Mouse (Mus musculus): ENCODE data around the gene Knstrn. TPM values are rescaled to one million over a fixed set of nuclear protein-coding genes. Genes with fewer than 3 reads are reported as not detected.

Knstrn gene
- polyA plus RNA-seq, 1 experiment from 2014 or later: 94.0 TPM

DNA sequence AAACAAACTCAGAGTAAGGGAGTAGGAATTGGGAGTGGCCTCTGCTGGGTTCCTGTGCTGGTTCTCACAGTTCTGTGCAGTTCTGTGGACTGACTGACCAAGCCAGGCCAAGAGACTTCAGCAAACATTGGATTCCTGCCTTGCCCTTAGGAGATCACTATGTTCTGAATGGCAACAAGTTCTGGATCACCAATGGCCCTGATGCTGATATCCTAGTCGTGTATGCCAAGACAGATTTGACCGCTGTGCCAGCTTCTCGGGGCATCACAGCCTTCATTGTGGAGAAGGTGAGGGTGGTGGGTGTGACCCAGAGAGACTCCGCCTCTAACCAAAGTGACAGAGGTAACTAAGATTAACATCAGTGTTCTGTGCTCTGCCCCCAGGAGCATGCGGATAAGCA, 59.2 kb downstream of the Knstrn start:
- no peak for ATAC-seq (replicated peaks; ENCODE audit: extremely low read depth, insufficient read depth, low FRiP score)
- H3K9me3 ChIP-seq (replicated peaks; ENCODE audit: control insufficient read depth, low read length): no peaks in the 10 kb centered on the region
- 92% methylated on average over 5 of the region's 5 CpGs for WGBS
- H3K4me3 ChIP-seq (ENCODE audit: low read length): no peak overlapping the region
- no peak overlapping the region for H3K9ac ChIP-seq (ENCODE audit: low read length)
- H3K4me1 ChIP-seq (ENCODE audit: control insufficient read depth, insufficient read depth, low read length): peaks cover 10% of the 10 kb centered on the region
- peaks cover 16% of the 10 kb centered on the region for H3K36me3 ChIP-seq (ENCODE audit: control insufficient read depth, insufficient read depth)
- H3K27me3 ChIP-seq (ENCODE audit: control insufficient read depth, insufficient read depth, low read length): no peaks in the 10 kb centered on the region
- no peak overlapping the region for H3K4me2 ChIP-seq (ENCODE audit: low read depth, low read length)
- no peak overlapping the region for H3K27ac ChIP-seq (ENCODE audit: low read length)

- H3K4me2 ChIP-seq (ENCODE audit: low read depth, low read length): no peak overlapping the region
- peaks cover 10% of the 10 kb centered on the region for H3K4me1 ChIP-seq (ENCODE audit: control insufficient read depth, insufficient read depth, low read length)
- WGBS: 72% methylated on average over 6 of the region's 6 CpGs
- no peak overlapping the region for H3K27ac ChIP-seq (ENCODE audit: low read length)
- no peak overlapping the region for H3K9ac ChIP-seq (ENCODE audit: low read length)
- no peaks in the 10 kb centered on the region for H3K9me3 ChIP-seq (replicated peaks; ENCODE audit: control insufficient read depth, low read length)
- no peaks in the 10 kb centered on the region for H3K27me3 ChIP-seq (ENCODE audit: control insufficient read depth, insufficient read depth, low read length)
- ATAC-seq (replicated peaks; ENCODE audit: extremely low read depth, insufficient read depth, low FRiP score): no peak
- H3K36me3 ChIP-seq (ENCODE audit: control insufficient read depth, insufficient read depth): peaks cover 16% of the 10 kb centered on the region
- H3K4me3 ChIP-seq (ENCODE audit: low read length): no peak overlapping the region
Observed at GRCm38 (mm10) chr2:118873890-118874430, 60.2 kb downstream of the Knstrn start.

DNA sequence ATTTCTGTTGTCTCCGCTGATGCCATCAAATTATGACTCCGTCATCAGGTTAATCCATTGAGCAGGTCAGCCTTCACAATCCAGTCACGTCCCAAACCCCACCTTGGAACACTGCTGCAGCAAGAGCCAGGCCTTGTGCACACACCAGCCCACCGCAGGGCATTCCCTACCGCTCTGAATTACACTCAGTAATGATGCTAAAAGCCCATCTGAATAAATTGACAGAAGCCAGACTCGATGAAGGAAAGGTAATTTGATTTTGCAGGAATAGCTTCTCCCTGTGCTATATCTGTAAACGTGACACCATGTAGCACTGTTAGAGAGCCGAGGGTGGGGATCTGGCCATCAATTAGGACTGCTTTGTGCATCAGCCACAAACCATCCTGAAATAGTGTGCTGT, 61.5 kb downstream of the Knstrn start:
- Histone ChIP-seq H3K9ac (ENCODE audit: low read length) (no peak overlapping the region), H3K27me3 (ENCODE audit: control insufficient read depth, insufficient read depth, low read length) (no peaks in the 10 kb centered on the region), H3K4me1 (ENCODE audit: control insufficient read depth, insufficient read depth, low read length) (peaks cover 10% of the 10 kb centered on the region), H3K4me3 (ENCODE audit: low read length) (no peak overlapping the region), H3K9me3 (replicated peaks; ENCODE audit: control insufficient read depth, low read length) (no peaks in the 10 kb centered on the region), H3K27ac (ENCODE audit: low read length) (no peak overlapping the region), H3K4me2 (ENCODE audit: low read depth, low read length) (no peak overlapping the region), H3K36me3 (ENCODE audit: control insufficient read depth, insufficient read depth) (peaks cover 14% of the 10 kb centered on the region)
- ATAC-seq (replicated peaks; ENCODE audit: extremely low read depth, insufficient read depth, low FRiP score): no peak
- WGBS: 92% methylated on average over 8 of the region's 8 CpGs

- H3K4me3 ChIP-seq (ENCODE audit: low read length): no peak overlapping the region
- no peaks in the 10 kb centered on the region for H3K27me3 ChIP-seq (ENCODE audit: control insufficient read depth, insufficient read depth, low read length)
- no peak overlapping the region for H3K9ac ChIP-seq (ENCODE audit: low read length)
- H3K9me3 ChIP-seq (replicated peaks; ENCODE audit: control insufficient read depth, low read length): no peaks in the 10 kb centered on the region
- no peak overlapping the region for H3K4me2 ChIP-seq (ENCODE audit: low read depth, low read length)
- 92% methylated on average over 9 of the region's 9 CpGs for WGBS
- H3K27ac ChIP-seq (ENCODE audit: low read length): no peak overlapping the region
- ATAC-seq (replicated peaks; ENCODE audit: extremely low read depth, insufficient read depth, low FRiP score): no peak
- peaks cover 10% of the 10 kb centered on the region for H3K4me1 ChIP-seq (ENCODE audit: control insufficient read depth, insufficient read depth, low read length)
- peaks cover 14% of the 10 kb centered on the region for H3K36me3 ChIP-seq (ENCODE audit: control insufficient read depth, insufficient read depth)
Observed at GRCm38 (mm10) chr2:118876453-118876852, 62.6 kb downstream of the Knstrn start.

GRCm38 (mm10) chr2:118881019-118881418, 67.2 kb downstream of the Knstrn start:
- ATAC-seq (replicated peaks; ENCODE audit: extremely low read depth, insufficient read depth, low FRiP score): no peak
- peaks cover 17% of the 10 kb centered on the region for H3K4me1 ChIP-seq (ENCODE audit: control insufficient read depth, insufficient read depth, low read length)
- no peak overlapping the region for H3K9ac ChIP-seq (ENCODE audit: low read length)
- peak overlapping the region; percentile 25; the same call in 1 of the 2 replicates for H3K27ac ChIP-seq (ENCODE audit: low read length)
- no peaks in the 10 kb centered on the region for H3K9me3 ChIP-seq (replicated peaks; ENCODE audit: control insufficient read depth, low read length)
- peaks cover 14% of the 10 kb centered on the region for H3K36me3 ChIP-seq (ENCODE audit: control insufficient read depth, insufficient read depth)
- WGBS: 63% methylated on average over 4 of the region's 4 CpGs
- H3K27me3 ChIP-seq (ENCODE audit: control insufficient read depth, insufficient read depth, low read length): peaks cover 6% of the 10 kb centered on the region; the same call in 1 of the 2 replicates
- no peak overlapping the region for H3K4me3 ChIP-seq (ENCODE audit: low read length)
- H3K4me2 ChIP-seq (ENCODE audit: low read depth, low read length): no peak overlapping the region

DNA sequence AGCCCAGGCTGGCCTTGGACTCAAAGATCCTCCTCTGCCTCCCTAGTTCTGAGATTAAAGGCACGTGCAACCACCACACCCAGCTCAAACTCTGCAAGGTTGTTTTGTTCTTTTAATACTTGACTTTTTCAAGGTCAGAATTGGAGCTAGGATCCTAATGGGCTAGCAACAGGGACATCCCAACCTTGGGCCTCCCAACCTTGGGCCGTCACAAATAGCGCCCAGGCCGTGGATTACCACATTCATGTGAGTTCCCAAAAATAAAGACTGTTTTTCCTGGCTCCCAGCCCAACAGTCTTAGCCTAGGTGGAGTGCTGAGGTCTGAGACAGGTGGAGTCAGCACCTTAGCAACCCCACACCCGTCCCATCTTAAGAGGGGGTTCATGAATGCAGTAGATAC, 68.2 kb downstream of the Knstrn start:
- H3K9ac ChIP-seq (ENCODE audit: low read length): no peak overlapping the region
- no peak for ATAC-seq (replicated peaks; ENCODE audit: extremely low read depth, insufficient read depth, low FRiP score)
- H3K4me3 ChIP-seq (ENCODE audit: low read length): no peak overlapping the region
- H3K27ac ChIP-seq (ENCODE audit: low read length): no peak overlapping the region
- no peaks in the 10 kb centered on the region for H3K9me3 ChIP-seq (replicated peaks; ENCODE audit: control insufficient read depth, low read length)
- peaks cover 10% of the 10 kb centered on the region for H3K36me3 ChIP-seq (ENCODE audit: control insufficient read depth, insufficient read depth)
- H3K27me3 ChIP-seq (ENCODE audit: control insufficient read depth, insufficient read depth, low read length): peaks cover 6% of the 10 kb centered on the region; the same call in 1 of the 2 replicates
- WGBS: 69% methylated on average over 5 of the region's 5 CpGs
- peaks cover 17% of the 10 kb centered on the region for H3K4me1 ChIP-seq (ENCODE audit: control insufficient read depth, insufficient read depth, low read length)
- no peak overlapping the region for H3K4me2 ChIP-seq (ENCODE audit: low read depth, low read length)

DNA sequence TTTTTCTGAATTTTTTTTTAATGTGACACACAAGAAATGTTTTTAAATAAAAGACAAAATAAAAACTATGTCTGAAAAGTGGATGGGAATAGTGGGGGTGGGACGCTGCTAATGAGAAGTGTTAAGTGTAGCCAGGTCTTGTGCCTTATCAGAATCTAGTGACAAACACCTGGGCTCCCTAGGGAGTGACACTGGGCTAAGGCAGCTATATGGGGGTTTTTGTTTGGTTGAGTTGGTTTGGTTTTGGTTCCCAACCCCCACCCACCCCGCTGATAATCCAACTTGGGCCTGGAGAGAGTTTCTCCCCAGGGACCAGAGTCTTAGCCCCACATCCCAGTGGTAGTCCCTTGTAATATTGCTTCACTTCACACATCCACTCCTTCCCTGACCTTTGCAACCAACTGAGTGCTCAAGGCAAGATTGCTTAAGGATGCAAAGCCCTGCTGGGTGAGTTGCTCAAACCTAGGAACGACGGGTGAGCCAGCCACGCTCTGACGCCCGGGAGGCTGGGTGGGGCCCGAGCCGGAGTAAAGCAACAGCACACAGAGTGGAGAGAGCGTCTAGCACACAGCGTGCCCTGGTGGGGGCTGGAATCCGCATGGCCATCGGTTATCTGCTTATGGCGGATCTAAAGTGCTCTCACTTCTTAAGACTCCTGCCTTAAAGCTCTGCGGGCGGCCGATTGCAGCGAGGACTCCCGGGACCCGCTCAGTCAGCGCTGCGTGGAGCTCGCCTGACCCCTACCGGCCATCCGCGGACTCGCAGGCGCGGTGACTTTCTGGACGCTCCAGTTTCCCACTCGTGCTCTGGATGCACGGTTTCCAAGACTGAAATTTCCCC, 69.3 kb downstream of the Knstrn start:
- peaks cover under 1% of the 10 kb centered on the region for H3K36me3 ChIP-seq (ENCODE audit: control insufficient read depth, insufficient read depth)
- peak overlapping the region; percentile 69 for H3K9ac ChIP-seq (ENCODE audit: low read length)
- 3% methylated on average over 32 of the region's 32 CpGs for WGBS
- ATAC-seq (replicated peaks; ENCODE audit: extremely low read depth, insufficient read depth, low FRiP score): peak; percentile 72
- peaks cover 6% of the 10 kb centered on the region; the same call in 1 of the 2 replicates for H3K27me3 ChIP-seq (ENCODE audit: control insufficient read depth, insufficient read depth, low read length)
- H3K4me1 ChIP-seq (ENCODE audit: control insufficient read depth, insufficient read depth, low read length): peaks cover 18% of the 10 kb centered on the region
- H3K4me3 ChIP-seq (ENCODE audit: low read length): peak overlapping the region; percentile 46
- no peak overlapping the region for H3K27ac ChIP-seq (ENCODE audit: low read length)
- no peaks in the 10 kb centered on the region for H3K9me3 ChIP-seq (replicated peaks; ENCODE audit: control insufficient read depth, low read length)
- peak overlapping the region; percentile 85 for H3K4me2 ChIP-seq (ENCODE audit: low read depth, low read length)

DNA sequence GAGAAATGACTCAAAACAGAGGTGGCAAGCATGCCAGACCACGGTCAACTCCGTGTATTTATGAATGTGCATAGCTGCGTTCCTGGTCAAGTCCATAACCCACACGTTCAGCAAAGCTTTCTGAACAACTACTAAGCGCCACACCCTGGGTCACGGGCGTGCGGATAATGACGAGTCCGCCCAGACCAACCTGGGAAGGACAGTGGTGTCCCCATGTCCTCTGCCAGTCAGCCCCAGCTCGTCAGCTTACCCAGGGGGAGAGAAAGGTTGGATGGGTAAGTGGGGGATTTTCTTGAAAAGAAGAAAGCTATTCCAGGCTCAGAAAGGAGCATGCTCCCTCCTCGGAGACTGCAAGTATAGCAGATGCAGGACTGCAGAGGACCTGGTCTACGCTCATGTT, 73.6 kb downstream of the Knstrn start:
- H3K9ac ChIP-seq (ENCODE audit: low read length): no peak overlapping the region
- H3K36me3 ChIP-seq (ENCODE audit: control insufficient read depth, insufficient read depth): no peaks in the 10 kb centered on the region
- ATAC-seq (replicated peaks; ENCODE audit: extremely low read depth, insufficient read depth, low FRiP score): no peak
- H3K4me3 ChIP-seq (ENCODE audit: low read length): 0 out of 2 replicates have a peak overlapping the region, but pooled peaks have one; percentile 13
- H3K27me3 ChIP-seq (ENCODE audit: control insufficient read depth, insufficient read depth, low read length): peaks cover 9% of the 10 kb centered on the region; the same call in 1 of the 2 replicates
- H3K4me2 ChIP-seq (ENCODE audit: low read depth, low read length): peak overlapping the region; percentile 50
- peaks cover 10% of the 10 kb centered on the region for H3K4me1 ChIP-seq (ENCODE audit: control insufficient read depth, insufficient read depth, low read length)
- 55% methylated on average over 13 of the region's 13 CpGs for WGBS
- no peaks in the 10 kb centered on the region for H3K9me3 ChIP-seq (replicated peaks; ENCODE audit: control insufficient read depth, low read length)
- H3K27ac ChIP-seq (ENCODE audit: low read length): no peak overlapping the region

Measured in heart, embryonic 16.5 days (tissue).